Mouse (Mus musculus) splenic B cell, adult 2 months (primary cell): ENCODE measurements around the gene Ldhal6b.
A peak's percentile ranks its signal among the peaks of the same experiment; 100 is the strongest.

Source experiments
- DNase-seq: peaks from one replicate; pipeline ENCODE4 v3.0.0-alpha.2; 2011; ENCODE audit warnings: low read depth, low spot score
- H3K27me3 ChIP-seq: 2 replicates; pipeline ENCODE4 v1.6.1; 2012; ENCODE audit warnings: mild to moderate bottlenecking, low read length, moderate library complexity, mixed read lengths; ENCODE audit not compliant: control insufficient read depth, poor library complexity, insufficient read depth, severe bottlenecking
- H3K36me3 ChIP-seq: 2 replicates; pipeline ENCODE4 v1.6.1; 2012; ENCODE audit warnings: mild to moderate bottlenecking, low read length, moderate library complexity, mixed read lengths; ENCODE audit not compliant: control insufficient read depth, poor library complexity, insufficient read depth, severe bottlenecking

The Ldhal6b gene

GRCm38 (mm10) chr17:5419771-5420518 is 1.4 kb upstream of the Ldhal6b start:
- no peak for DNase-seq
- peaks cover 1% of the 10 kb centered on the region; the same call in 1 of the 2 replicates for H3K36me3 ChIP-seq
- no peaks in the 10 kb centered on the region for H3K27me3 ChIP-seq

- DNase-seq: no peak
- H3K27me3 ChIP-seq: no peaks in the 10 kb centered on the region
- peaks cover 1% of the 10 kb centered on the region; the same call in 1 of the 2 replicates for H3K36me3 ChIP-seq
Observed at GRCm38 (mm10) chr17:5419056-5419455, 489 bp upstream of the Ldhal6b start.

- DNase-seq: no peak
- Histone ChIP-seq H3K27me3 (no peaks in the 10 kb centered on the region), H3K36me3 (peaks cover 1% of the 10 kb centered on the region; the same call in 1 of the 2 replicates)
Observed at GRCm38 (mm10) chr17:5416518-5416917, 2.0 kb downstream of the Ldhal6b start.

GRCm38 (mm10) chr17:5414041-5414440 is 4.5 kb downstream of the Ldhal6b start:
- H3K27me3 ChIP-seq: no peaks in the 10 kb centered on the region
- DNase-seq: no peak
- H3K36me3 ChIP-seq: peaks cover 7% of the 10 kb centered on the region

GRCm38 (mm10) chr17:5413350-5413749 is 5.2 kb downstream of the Ldhal6b start:
- DNase-seq: no peak
- H3K36me3 ChIP-seq: peaks cover 7% of the 10 kb centered on the region
- no peaks in the 10 kb centered on the region for H3K27me3 ChIP-seq

- no peak for DNase-seq
- H3K36me3 ChIP-seq: peaks cover 7% of the 10 kb centered on the region
- H3K27me3 ChIP-seq: no peaks in the 10 kb centered on the region
Observed at GRCm38 (mm10) chr17:5412740-5413139, 5.8 kb downstream of the Ldhal6b start.

- H3K36me3 ChIP-seq: peaks cover 6% of the 10 kb centered on the region
- no peaks in the 10 kb centered on the region for H3K27me3 ChIP-seq
- no peak for DNase-seq
Observed at GRCm38 (mm10) chr17:5412301-5412700, 6.3 kb downstream of the Ldhal6b start.

GRCm38 (mm10) chr17:5411205-5411604 is 7.4 kb downstream of the Ldhal6b start:
- no peak for DNase-seq
- Histone ChIP-seq H3K36me3 (peaks cover 6% of the 10 kb centered on the region), H3K27me3 (no peaks in the 10 kb centered on the region)

- H3K27me3 ChIP-seq: no peaks in the 10 kb centered on the region
- DNase-seq: no peak
- peaks cover 6% of the 10 kb centered on the region for H3K36me3 ChIP-seq
Observed at GRCm38 (mm10) chr17:5410336-5410735, 8.2 kb downstream of the Ldhal6b start.

- H3K27me3 ChIP-seq: no peaks in the 10 kb centered on the region
Observed at GRCm38 (mm10) chr17:5407030-5407429, 11.5 kb downstream of the Ldhal6b start.

GRCm38 (mm10) chr17:5406566-5406965 is 12.0 kb downstream of the Ldhal6b start:
- Histone ChIP-seq H3K27me3 (no peaks in the 10 kb centered on the region), H3K36me3 (peaks cover 6% of the 10 kb centered on the region)
- DNase-seq: no peak

More at GRCm38 (mm10) chr17:5407030-5407429, 11.5 kb downstream of the Ldhal6b start:
- DNase-seq: no peak
- H3K36me3 ChIP-seq: peaks cover 6% of the 10 kb centered on the region

GRCm38 (mm10) chr17:5403885-5404284 is 14.7 kb downstream of the Ldhal6b start:
- Histone ChIP-seq H3K36me3 (no peaks in the 10 kb centered on the region), H3K27me3 (no peaks in the 10 kb centered on the region)
- DNase-seq: no peak

GRCm38 (mm10) chr17:5402624-5403023 is 15.9 kb downstream of the Ldhal6b start:
- DNase-seq: peak; percentile 81
- no peaks in the 10 kb centered on the region for H3K27me3 ChIP-seq
- no peaks in the 10 kb centered on the region for H3K36me3 ChIP-seq

GRCm38 (mm10) chr17:5402069-5402468 is 16.5 kb downstream of the Ldhal6b start:
- H3K36me3 ChIP-seq: no peaks in the 10 kb centered on the region
- peak; percentile 75 for DNase-seq

GRCm38 (mm10) chr17:5401288-5401687 is 17.3 kb downstream of the Ldhal6b start:
- H3K36me3 ChIP-seq: no peaks in the 10 kb centered on the region
- DNase-seq: no peak
- no peaks in the 10 kb centered on the region for H3K27me3 ChIP-seq

More at GRCm38 (mm10) chr17:5402069-5402468, 16.5 kb downstream of the Ldhal6b start:
- no peaks in the 10 kb centered on the region for H3K27me3 ChIP-seq
